Mouse (Mus musculus) lung, postnatal 36 days (tissue): ENCODE measurements at regions not wholly inside any gene's neighbourhood (a gene's known extent, or its start where the extent isn't known, plus 50 kb on each side); places are given as distances from the start of the nearest gene placed in this dataset.
A peak's percentile ranks its signal among the peaks of the same experiment; 100 is the strongest.
"Not testable (repeated sequence)": the region's sequence is repeated elsewhere in the genome, so short reads cannot be mapped to it uniquely, and the experiment has no call there.

Experiments used
- DNase-seq: peaks from one replicate; pipeline ENCODE4 v3.0.0; 2022; ENCODE audit warnings: mixed read lengths

- peak; percentile 47 for DNase-seq
Observed at GRCm38 (mm10) chr7:83431094-83431493, 153.6 kb upstream of the Tmc3 start.

DNA sequence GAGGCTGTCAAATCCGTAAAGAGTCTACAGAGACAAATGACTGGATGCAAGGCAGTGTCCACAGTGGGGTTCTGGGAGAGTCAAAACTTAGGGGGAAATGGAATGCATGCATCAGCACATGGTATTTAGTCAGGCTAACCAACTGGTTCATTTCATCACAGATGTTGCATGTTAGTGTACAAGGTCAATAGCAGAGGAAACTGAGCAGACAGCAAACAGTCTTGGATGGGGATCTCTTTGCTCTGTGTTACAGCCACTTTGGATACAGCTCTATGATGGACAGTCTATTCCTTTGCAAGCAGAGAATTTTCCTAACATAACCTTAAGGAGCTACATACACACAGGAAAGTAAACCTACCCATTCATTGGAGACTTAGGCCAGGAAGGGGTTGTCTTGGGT lies 151.9 kb upstream of the Tmc3 start:
- DNase-seq: no peak

DNA sequence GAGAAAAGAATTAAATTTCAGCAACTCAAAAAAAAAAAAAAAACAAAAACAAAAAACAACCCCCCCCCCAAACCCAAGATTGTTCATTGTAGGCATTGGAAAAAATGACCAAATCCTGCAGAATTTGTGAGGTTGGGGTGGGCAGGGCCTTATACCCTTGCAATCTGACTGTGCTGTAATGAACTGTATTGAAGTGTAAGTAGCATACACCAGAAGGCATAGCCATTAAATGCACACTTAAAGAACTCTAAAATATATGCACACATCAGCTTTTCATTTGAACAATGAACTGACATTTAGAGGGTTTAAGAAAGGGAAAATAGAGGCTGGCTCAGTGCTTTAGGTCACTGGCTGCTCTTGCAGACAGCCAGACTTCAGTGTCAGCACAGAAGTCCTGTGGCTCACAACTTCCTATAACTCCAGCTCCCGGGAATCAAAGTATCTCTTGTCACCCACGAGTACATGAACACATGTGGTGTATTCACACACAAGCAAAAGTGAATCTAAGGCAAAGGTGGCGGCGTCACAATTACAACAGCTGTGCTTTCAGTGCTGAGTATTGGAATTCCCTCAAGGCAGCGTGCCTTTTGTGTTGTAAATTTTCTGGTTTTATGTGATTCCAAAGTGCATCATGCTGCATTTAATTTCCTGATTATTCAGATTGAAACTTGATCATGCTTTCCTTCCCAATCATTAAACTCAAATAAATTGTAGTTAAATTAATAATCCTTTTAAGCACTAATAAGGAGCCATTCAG lies 150.6 kb upstream of the Tmc3 start:
- no peak for DNase-seq

DNA sequence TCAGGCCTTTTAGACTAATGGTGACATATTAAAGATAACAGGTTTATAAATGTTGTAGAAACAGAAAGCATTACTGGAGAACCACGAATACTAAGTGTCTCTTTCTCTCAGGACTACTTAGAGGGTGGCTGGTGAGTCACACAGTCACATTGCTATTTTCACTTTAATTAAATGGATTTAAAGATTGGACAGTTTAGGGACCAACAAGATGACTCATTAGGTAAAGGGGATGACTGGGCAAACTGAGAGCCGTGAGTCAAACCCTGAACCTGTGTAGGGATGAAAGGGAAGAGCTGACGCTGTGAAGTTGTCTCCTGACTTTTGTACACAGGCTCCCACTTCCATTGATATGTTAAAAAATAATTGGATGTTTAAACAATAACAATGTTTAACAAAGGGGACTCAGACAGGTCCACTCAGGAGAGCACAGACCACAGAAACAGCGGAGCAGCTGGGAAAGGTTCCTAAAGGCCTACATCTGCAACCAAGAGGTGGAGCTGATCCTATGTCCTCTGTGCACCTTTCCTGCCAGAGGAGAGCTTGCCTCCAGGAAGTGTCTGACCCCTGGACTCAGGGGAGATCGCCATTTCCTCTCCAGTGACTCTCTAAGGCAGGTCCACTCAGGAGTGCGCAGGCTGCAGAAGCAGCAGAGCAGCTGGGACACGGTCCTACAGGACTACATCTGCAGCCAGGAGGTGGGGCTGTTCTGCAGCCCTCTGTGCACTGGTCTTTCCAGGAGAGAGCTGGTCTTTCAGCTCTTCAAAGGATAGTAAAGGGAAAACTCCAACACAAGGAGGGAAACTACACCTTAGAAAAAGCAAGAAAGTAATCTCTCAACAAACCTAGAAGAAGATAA lies 146.0 kb upstream of the Tmc3 start:
- DNase-seq: no peak

DNA sequence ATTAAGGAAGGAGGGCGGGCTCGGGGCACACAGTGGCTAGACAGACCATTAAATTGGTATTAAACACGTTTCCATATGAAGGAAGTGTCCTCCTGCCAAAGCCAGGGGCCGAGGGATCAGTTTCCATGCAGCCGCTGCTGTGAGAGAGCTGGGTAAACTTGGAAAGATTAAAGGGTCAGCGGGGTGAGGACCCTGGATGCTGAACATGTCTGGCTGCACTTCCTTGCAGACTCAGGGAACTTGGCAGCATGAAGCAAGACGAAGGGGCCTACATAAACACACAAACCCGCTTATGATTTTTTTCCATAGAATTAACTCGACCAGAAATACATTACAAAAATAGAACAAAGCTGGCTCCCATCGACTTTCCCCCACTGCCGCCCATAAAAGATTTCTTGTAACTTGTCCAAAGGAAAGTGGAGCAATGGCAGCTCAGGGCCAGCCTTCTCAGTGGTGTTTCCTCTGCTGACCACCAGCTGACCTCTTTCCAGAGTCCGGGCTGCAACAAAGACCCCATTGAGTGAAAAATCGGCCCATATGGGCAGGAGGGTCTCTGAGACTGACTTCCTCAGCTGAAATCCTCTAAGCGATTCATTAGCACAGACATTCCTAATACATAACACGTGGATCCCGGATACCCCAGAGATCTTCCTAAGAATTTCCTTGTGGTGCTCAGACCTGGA lies 141.0 kb upstream of the Tmc3 start:
- DNase-seq: no peak

- DNase-seq: no peak
Observed at GRCm38 (mm10) chr7:83444279-83444615, 140.5 kb upstream of the Tmc3 start.

- DNase-seq: no peak
Observed at GRCm38 (mm10) chr7:83445181-83445926, 139.4 kb upstream of the Tmc3 start.

DNA sequence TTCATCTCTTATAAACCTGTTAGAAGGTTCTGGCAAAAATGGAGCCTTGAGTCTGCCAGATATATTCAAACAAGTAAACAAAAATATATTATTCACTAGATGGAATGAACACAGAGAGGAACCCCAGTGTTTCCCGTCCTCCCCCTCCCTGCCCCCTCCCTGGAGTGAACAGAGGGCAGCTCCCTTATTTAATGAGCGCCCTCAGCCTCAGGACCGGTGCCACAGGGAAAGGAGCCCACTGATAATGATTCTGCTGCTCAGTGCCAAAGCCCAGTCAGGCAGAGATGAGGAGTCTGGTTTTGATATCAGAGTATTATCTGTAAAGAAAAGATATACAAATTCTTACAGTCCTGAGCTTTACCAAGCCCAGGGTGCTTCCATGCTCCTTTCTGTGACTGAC lies 134.4 kb upstream of the Tmc3 start:
- DNase-seq: no peak

GRCm38 (mm10) chr7:83452309-83452708 lies 132.4 kb upstream of the Tmc3 start:
- DNase-seq: no peak

DNA sequence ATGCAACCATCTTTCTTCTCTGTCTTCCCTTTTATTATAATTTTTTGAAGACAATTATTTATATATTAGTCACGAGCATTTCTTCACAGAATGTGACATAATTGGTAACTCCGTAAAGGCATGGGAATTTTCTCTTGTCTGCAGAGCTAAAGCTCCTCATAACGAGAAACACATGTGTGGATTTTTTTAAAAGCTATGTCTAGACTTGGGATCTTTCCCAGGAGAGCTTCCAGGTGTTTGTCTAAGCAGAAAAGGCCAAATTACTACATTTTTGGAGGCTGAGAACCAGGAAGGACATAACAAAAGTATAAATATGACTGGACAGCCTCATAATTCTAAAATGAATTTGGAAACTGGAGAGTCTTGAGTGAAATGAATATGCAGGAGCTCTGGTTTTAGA lies 125.2 kb upstream of the Tmc3 start:
- no peak for DNase-seq

GRCm38 (mm10) chr7:83467006-83467405 lies 117.7 kb upstream of the Tmc3 start:
- DNase-seq: no peak

DNA sequence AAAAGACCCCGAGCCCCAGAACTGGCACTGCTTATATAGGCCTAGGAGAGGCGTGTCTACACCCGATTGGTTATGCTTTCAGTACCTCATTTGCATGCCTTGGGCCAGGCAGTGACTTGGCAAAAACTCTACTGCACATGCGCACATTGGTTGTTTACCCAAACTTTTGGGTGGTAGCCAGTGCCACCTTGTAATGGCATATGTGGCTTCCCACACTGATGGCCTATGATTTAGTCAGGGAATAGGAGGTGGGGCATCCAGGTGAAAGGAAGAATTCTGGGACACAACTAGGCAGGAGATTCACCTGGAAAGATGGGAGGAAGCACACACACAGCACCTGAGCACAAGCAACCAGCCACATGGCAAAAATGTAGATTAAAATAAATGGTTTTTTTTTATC lies 114.9 kb upstream of the Tmc3 start:
- DNase-seq: not testable (repeated sequence)

- no peak for DNase-seq
Observed at GRCm38 (mm10) chr7:83471111-83471510, 113.6 kb upstream of the Tmc3 start.

DNA sequence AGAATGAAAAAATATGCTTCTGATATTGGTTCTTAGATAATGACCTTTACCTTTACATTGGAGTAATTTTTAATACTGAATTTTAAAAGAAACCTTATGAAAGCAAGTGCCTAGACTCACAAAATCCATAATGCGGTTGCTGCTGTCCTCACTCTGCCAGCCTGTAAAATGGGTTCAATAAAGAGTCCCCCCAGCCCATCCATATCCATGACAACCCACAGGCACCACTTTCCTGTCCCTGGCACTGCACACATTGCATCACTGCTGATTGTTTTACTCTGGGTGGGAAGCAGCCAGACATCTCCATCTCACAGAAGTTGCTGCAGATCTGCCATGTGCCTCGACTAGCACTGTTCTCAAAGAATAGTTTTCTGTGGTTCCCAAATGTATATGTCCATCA lies 110.3 kb upstream of the Tmc3 start:
- DNase-seq: no peak

GRCm38 (mm10) chr7:83474986-83475385 lies 109.7 kb upstream of the Tmc3 start:
- DNase-seq: no peak

- DNase-seq: no peak
Observed at GRCm38 (mm10) chr7:83475438-83476160, 109.1 kb upstream of the Tmc3 start.

DNA sequence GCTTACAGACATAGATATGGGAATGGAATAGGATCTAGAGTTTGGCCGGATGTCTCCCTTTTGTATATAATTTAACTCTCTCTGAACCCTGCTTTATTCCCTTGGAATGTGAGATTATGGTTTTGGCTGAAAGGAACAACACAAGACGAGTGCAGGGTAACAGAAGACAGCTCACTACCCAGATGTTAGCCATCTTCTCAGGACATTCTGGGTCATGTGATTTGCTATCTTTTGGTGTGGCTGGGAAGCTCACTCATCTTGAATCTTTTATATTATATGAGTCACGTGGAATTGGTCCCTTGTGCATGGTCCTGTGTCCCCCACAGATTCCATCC lies 108.6 kb upstream of the Tmc3 start:
- no peak for DNase-seq

DNA sequence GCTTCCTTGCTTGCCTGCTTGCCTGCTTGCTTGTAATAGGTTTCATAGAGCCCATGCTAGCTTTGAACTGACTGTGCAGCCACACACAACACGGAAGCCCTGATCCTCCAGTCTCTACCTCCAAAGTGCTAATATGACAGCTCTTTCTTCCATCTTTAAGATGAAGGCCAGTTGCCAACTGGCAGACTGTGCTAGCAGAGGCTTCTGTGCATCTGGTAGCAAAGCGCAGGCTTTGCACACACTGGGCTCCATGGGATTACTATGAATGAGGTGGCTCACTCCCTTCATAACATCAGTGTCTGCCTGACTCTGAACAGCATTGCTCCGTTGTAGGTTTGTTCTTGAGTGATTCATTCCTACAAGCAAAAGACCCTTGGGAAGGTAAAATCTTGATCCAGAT lies 107.9 kb upstream of the Tmc3 start:
- no peak for DNase-seq

- no peak for DNase-seq
Observed at GRCm38 (mm10) chr7:83477661-83478121, 107.0 kb upstream of the Tmc3 start.

- no peak for DNase-seq
Observed at GRCm38 (mm10) chr7:83481655-83482054, 103.1 kb upstream of the Tmc3 start.

DNA sequence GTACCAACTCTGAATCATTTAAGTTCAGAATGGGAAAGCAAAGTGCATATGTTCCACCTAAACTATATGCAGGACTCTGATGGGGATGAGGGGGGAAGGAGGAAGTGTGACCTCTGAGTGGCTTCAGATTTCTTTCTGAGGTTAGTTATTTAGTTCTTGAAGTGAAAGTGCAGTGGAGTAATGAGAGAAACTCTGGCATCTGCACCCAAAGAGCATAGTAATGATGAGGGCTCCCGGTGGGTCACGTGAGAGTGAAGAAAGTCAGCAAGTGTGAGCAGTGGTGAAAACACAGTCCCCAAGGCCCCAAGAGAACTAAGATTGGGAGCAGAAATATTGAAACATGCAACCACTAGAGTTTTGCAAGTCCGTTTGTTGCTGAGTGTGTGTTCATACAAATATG lies 102.5 kb upstream of the Tmc3 start:
- no peak for DNase-seq

- peak; percentile 1 for DNase-seq
Observed at GRCm38 (mm10) chr7:83482671-83483304, 101.9 kb upstream of the Tmc3 start.
